ENCODE assay signal across 8 mouse cellular contexts in the genomic region with DNA sequence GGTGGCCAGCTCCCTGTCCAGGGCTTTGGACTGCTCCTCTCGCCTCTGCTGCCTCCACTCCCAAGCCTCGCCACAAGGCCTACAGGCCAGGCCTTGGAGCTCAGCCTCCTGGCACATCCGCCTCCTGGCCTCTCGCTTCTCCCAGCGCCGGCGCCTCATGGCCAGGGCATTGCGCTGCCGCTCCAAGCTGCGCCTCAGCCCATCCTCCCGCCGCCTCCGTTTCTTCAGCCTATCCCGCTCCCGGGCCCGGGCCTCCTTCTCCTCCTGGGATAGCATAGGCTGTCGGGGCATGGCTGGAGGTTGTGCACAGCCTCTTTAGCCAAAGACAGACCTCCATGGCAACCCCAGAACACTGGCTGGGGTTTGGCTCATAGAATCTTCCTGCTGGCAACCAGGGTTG. TPM values are rescaled to one million over a fixed set of nuclear protein-coding genes. Genes with fewer than 3 reads are reported as not detected.
A peak's percentile ranks its signal among the peaks of the same experiment; 100 is the strongest.
DNase-seq lines count a peak whose midpoint lies in the region; ATAC-seq lines count a peak whose summit lies in the region.

No protein-coding gene starts in this region.

- H3K4me3 ChIP-seq in heart, embryonic 12.5 days: no peak overlapping the region
- H3K4me3 ChIP-seq in forebrain, embryonic 12.5 days (replicated peaks): no peak overlapping the region
- no peak overlapping the region for H3K4me3 ChIP-seq in limb, embryonic 10.5 days

- peaks cover 46% of the 10 kb centered on the region for H3K36me3 ChIP-seq in heart, embryonic 12.5 days
- peaks cover 49% of the 10 kb centered on the region for H3K36me3 ChIP-seq in forebrain, embryonic 12.5 days (replicated peaks)
- H3K36me3 ChIP-seq in limb, embryonic 10.5 days: peaks cover 76% of the 10 kb centered on the region

- ATAC-seq in heart, embryonic 12.5 days (ENCODE audit: insufficient number of reproducible peaks, low FRiP score): no peak
- ATAC-seq in forebrain, embryonic 12.5 days (ENCODE audit: low FRiP score): no peak
- no peak for ATAC-seq in frontal cortex, adult (ENCODE audit: low TSS enrichment)

- no peak overlapping the region for H3K4me2 ChIP-seq in heart, embryonic 12.5 days
- H3K4me2 ChIP-seq in forebrain, embryonic 12.5 days: 0 out of 2 replicates have a peak overlapping the region, but pooled peaks have one; percentile 94

- H3K27ac ChIP-seq in heart, embryonic 12.5 days (ENCODE audit: poor library complexity, severe bottlenecking): 0 out of 2 replicates have a peak overlapping the region, but pooled peaks have one; percentile 5
- peak overlapping the region; percentile 99 for H3K27ac ChIP-seq in forebrain, embryonic 12.5 days
- H3K27ac ChIP-seq in limb, embryonic 10.5 days: peak overlapping the region; percentile 56; the same call in 1 of the 2 replicates

- H3K4me1 ChIP-seq in heart, embryonic 12.5 days (replicated peaks): peaks cover 29% of the 10 kb centered on the region
- H3K4me1 ChIP-seq in forebrain, embryonic 12.5 days: peaks cover 37% of the 10 kb centered on the region
- peaks cover 33% of the 10 kb centered on the region for H3K4me1 ChIP-seq in limb, embryonic 10.5 days

- H3K27me3 ChIP-seq in heart, embryonic 12.5 days (replicated peaks): no peaks in the 10 kb centered on the region
- H3K27me3 ChIP-seq in forebrain, embryonic 12.5 days: no peaks in the 10 kb centered on the region
- no peaks in the 10 kb centered on the region for H3K27me3 ChIP-seq in limb, embryonic 10.5 days (ENCODE audit: low read depth, poor library complexity, severe bottlenecking)

- H3K9me3 ChIP-seq in heart, embryonic 12.5 days (replicated peaks): no peaks in the 10 kb centered on the region
- H3K9me3 ChIP-seq in forebrain, embryonic 12.5 days: no peaks in the 10 kb centered on the region
- H3K9me3 ChIP-seq in limb, embryonic 10.5 days (replicated peaks): no peaks in the 10 kb centered on the region

- 93% methylated on average over 17 of the region's 17 CpGs for WGBS in heart, embryonic 12.5 days
- 93% methylated on average over 17 of the region's 17 CpGs for WGBS in forebrain, embryonic 12.5 days
- 95% methylated on average over 17 of the region's 17 CpGs for WGBS in limb, embryonic 10.5 days

- peak overlapping the region; percentile 10; the same call in 1 of the 2 replicates for H3K9ac ChIP-seq in heart, embryonic 12.5 days
- no peak overlapping the region for H3K9ac ChIP-seq in forebrain, embryonic 12.5 days

- DNase-seq in heart, adult 8-10 months (ENCODE audit: low spot score): no peak
- DNase-seq in adrenal gland, postnatal 4 days (ENCODE audit: low spot score in 2 of 2): peak; percentile 24 to 46
- DNase-seq in limb, embryonic 10.5 days (ENCODE audit: low spot score): no peak
- no peak for DNase-seq in thymus, postnatal 4 days
- DNase-seq in retina, postnatal 1 day: no peak

RNA-seq across cellular contexts. Expression of gene Cdk2ap1, which starts 13.7 kb away (rescaled TPM):
- 61.2 and 69.9 TPM in 2 replicates for polyA plus RNA-seq in heart, embryonic 12.5 days (2016; fragmentation: Nextera tagmentation; extraction: Ambion mirVana)
- 100 to 1,000 TPM; 138 to 152 (median 145) TPM for total RNA-seq in heart, adult 8-10 months (2022)
- total RNA-seq in adrenal gland, postnatal 4 days (2021): 100 to 1,000 TPM; 191 to 204 TPM
- 81.1 and 105 TPM in 2 replicates for polyA plus RNA-seq in forebrain, embryonic 12.5 days (2016; fragmentation: Nextera tagmentation; extraction: Ambion mirVana)
- polyA plus RNA-seq in limb, embryonic 10.5 days (2016; fragmentation: Nextera tagmentation; extraction: Ambion mirVana): 92.3 and 129 TPM in 2 replicates

RNA-seq across cellular contexts. Expression of gene 2810006K23Rik, which starts 21.3 kb away (rescaled TPM):
- polyA plus RNA-seq in heart, embryonic 12.5 days (2016; fragmentation: Nextera tagmentation; extraction: Ambion mirVana): 18.2 and 19.4 TPM in 2 replicates
- total RNA-seq in heart, adult 8-10 months (2022): 10 to 100 TPM; 13.8 to 15.3 (median 14.5) TPM
- 10 to 100 TPM; 12.0 to 12.6 TPM for total RNA-seq in adrenal gland, postnatal 4 days (2021)
- polyA plus RNA-seq in forebrain, embryonic 12.5 days (2016; fragmentation: Nextera tagmentation; extraction: Ambion mirVana): 19.2 and 23.0 TPM in 2 replicates
- polyA plus RNA-seq in limb, embryonic 10.5 days (2016; fragmentation: Nextera tagmentation; extraction: Ambion mirVana): 18.0 and 20.0 TPM in 2 replicates

RNA-seq across cellular contexts. Expression of gene Mphosph9, which starts 21.4 kb away (rescaled TPM):
- 13.4 and 14.8 TPM in 2 replicates for polyA plus RNA-seq in heart, embryonic 12.5 days (2016; fragmentation: Nextera tagmentation; extraction: Ambion mirVana)
- 1 to 10 TPM; 3.6 to 5.7 (median 5.0) TPM for total RNA-seq in heart, adult 8-10 months (2022)
- 10 to 100 TPM; 10.4 to 11.7 TPM for total RNA-seq in adrenal gland, postnatal 4 days (2021)
- polyA plus RNA-seq in forebrain, embryonic 12.5 days (2016; fragmentation: Nextera tagmentation; extraction: Ambion mirVana): 24.4 and 24.7 TPM in 2 replicates
- polyA plus RNA-seq in limb, embryonic 10.5 days (2016; fragmentation: Nextera tagmentation; extraction: Ambion mirVana): 21.8 and 23.5 TPM in 2 replicates

Comparison
In these comparisons a context has a peak if more than half of its experiments do, and no peak if none do; other contexts are left out.
1. H3K27ac ChIP-seq: peak in every context shown above with its lines; median percentile 99 in forebrain, embryonic 12.5 days; 56 in limb, embryonic 10.5 days; 5 in heart, embryonic 12.5 days.
2. DNase-seq: peak in adrenal gland, postnatal 4 days (2 of 2); none in heart, adult 8-10 months (single experiment), limb, embryonic 10.5 days (single experiment), thymus, postnatal 4 days (single experiment) and retina, postnatal 1 day (single experiment).